Mouse (Mus musculus) layer of hippocampus, postnatal 36 days (tissue): ENCODE measurements around the gene Flot2. TPM values are rescaled to one million over a fixed set of nuclear protein-coding genes. Genes with fewer than 3 reads are reported as not detected.
A peak's percentile ranks its signal among the peaks of the same experiment; 100 is the strongest.
"Not testable (repeated sequence)": the region's sequence is repeated elsewhere in the genome, so short reads cannot be mapped to it uniquely, and the experiment has no call there.

Experiments
- DNase-seq, 2 experiments: peaks; one replicate each; pipeline ENCODE4 v3.0.0; 2022
- total RNA-seq, 2 experiments: library from RNA; stranded (reverse); gene quantifications; 2 replicates each; pipeline ENCODE4 v1.2.3; 2021

The Flot2 gene
- 10 to 100 TPM; 71.8 to 74.3 TPM for total RNA-seq

GRCm38 (mm10) chr11:78037831-78038752 is at the start of gene Flot2:
Gene Flot2 (plus strand): TSS chr11:78037931.
- DNase-seq, result peak; percentile 22 to 33

DNA sequence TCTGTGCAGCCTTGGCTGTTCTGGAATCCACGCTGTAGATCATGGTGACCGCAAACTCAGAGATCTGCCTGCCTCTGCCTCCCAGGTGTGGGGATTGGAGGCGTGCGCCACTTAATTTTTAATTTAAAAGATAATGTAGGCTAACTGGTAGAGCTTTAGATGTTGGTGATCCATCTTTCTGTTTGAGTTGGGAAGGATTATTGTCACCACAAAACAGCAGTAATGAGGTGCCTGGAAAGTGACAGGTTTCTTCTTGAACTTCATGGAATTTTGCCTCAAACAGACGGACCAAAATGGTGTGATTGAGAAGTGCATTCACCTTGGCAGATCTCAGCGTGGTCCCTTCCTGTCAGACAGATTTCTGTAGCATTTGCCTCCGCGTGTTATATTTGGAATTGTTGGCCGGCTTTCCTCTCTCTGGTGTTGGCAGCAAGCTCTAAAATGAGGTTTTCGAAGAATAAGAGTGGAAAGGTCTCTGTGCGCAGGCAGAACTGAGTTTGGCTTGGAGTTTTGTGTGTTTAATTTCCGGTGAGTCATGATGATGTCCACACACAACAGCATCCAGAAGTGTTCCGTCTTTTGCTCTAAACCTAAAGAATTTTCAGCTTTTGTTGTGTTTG is 48.5 kb upstream of the Flot2 start:
- no peak for DNase-seq

GRCm38 (mm10) chr11:77995556-77995955 is 42.2 kb upstream of the Flot2 start:
- DNase-seq, result no peak

GRCm38 (mm10) chr11:78006446-78006845 is 31.3 kb upstream of the Flot2 start:
- no peak for DNase-seq

DNA sequence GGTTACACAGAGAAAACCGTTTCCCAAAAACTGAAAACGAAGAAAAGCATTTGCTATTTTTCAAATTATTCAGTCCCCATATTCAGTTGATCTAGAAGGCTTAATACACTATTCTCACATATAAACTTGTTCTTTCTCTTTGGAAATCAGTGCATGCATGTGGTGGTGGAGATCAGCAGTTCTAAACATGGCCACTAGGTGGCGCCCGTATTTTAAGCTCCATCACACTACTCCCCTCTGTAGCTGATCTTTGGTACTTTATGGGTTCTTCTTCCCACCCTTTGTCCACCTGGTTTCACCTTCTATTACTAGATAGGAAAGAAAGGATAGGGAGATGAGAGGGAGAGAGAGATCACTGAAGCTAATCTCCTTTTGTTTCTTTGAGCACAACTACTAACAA is 18.1 kb upstream of the Flot2 start:
- peak; percentile 51 to 65 for DNase-seq

DNA sequence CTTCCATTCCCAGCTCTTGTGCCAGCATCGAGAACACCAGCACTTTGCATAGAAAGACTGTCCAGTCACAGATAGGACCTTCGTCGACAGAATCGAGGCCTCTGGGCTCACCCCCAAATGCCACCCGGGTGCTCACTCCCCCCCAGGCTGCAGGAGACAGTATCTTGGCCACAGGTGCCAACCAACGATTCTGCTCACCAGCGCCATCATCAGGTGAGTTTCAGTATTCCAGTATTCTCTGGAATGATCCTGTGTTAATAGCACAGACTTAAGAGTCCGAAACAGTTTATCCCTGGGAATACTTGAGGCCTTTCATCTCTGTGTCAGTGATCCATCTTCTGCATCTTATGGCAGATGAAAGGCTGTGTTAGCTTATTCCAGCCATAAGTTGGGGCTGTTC is 14.1 kb upstream of the Flot2 start:
- no peak for DNase-seq

DNA sequence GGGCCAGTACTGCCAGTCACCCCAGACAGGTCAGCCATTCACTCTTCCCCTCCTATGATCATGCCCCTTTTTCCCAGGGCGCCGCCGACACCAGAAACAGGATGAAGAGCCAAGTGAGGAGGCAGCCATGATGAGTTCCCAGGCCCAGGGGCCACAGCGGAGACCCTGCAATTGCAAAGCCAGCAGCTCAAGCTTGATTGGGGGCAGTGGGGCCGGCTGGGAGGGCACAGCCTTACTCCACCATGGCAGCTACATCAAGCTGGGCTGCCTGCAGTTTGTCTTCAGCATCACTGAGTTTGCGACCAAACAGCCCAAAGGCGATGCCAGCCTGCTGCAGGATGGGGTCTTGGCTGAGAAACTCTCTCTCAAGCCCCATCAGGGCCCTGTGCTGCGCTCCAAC is 8.5 kb upstream of the Flot2 start:
- DNase-seq, result no peak

- no peak for DNase-seq
These were observed 7.1 kb upstream of the Flot2 start for GRCm38 (mm10) chr11:78030600-78030999.

DNA sequence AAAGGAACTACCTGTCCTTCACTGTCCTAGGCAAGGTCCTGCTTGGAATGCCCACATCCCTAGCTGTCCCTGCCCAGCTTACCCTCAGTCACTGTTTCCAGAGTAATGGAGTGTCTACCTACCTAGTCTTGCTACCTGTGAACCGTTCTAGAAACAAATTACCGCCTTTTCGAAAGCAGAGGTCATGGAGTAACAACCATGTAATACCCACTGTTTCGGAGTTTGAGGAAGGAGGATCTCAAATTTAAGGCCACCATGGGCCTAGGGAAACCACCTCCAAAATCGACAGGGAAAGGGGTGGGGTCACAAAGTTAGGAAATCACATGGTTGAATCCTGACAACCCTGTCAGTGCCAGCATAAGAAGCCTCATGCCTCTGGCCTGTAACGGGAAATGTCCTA is 6.3 kb upstream of the Flot2 start:
- no peak for DNase-seq

- DNase-seq, result peak; percentile 82 to 84
These were observed 5.6 kb upstream of the Flot2 start, which contains the start of gene Dhrs13 for GRCm38 (mm10) chr11:78031947-78032808. Gene Dhrs13 (plus strand): TSS chr11:78032280.

DNA sequence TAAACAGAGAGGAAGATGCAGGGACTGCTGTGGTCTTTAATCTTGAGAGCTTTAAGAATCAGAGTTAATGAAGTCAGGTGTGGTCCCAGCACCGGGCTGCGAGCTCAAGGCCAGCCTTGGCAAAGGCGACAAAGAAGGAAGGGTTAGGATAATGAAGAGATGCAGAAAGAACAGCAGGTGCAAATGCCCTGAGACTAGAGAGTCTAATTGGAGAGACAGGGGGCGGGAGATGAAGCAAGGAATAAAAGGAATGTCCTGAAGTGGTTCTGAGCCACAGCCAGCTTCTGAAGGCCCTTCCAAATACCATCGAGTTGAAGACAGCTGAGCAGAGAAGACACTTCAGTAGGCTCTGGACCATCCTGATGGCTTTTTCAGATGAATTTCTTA is 4.9 kb upstream of the Flot2 start:
- no peak for DNase-seq

DNA sequence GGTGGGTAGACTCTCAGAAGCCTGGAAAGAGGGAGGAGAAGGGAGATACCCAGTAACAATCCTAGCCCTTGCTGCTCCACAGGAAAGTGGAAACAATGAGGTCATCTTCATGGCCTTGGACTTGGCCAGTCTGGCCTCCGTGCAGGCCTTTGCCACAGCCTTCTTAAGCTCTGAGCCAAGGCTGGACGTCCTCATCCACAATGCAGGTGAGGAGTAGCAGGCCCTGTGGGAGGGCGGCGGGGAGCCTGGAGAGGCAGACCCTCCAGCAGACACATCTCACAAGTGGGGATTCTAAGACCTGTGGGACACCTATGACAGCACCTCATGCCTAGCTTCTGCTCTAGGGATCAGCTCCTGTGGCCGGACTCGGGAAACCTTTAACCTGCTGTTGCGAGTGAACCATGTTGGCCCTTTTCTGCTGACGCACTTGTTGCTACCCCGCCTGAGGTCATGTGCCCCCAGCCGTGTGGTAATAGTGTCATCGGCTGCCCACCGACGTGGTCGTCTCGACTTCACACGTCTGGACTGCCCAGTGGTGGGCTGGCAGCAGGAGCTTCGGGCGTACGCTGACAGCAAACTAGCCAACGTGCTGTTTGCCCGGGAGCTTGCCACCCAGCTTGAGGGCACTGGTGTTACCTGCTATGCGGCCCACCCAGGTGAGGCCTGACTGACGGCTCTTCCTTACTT is 3.7 kb upstream of the Flot2 start:
- DNase-seq, result no peak

GRCm38 (mm10) chr11:78036791-78037190 is 940 bp upstream of the Flot2 start:
- no peak for DNase-seq

- DNase-seq, result no peak
These were observed 3.1 kb downstream of the Flot2 start for GRCm38 (mm10) chr11:78040878-78041277.

- DNase-seq, result not testable (repeated sequence)
These were observed 4.6 kb downstream of the Flot2 start for GRCm38 (mm10) chr11:78042290-78042870.

DNA sequence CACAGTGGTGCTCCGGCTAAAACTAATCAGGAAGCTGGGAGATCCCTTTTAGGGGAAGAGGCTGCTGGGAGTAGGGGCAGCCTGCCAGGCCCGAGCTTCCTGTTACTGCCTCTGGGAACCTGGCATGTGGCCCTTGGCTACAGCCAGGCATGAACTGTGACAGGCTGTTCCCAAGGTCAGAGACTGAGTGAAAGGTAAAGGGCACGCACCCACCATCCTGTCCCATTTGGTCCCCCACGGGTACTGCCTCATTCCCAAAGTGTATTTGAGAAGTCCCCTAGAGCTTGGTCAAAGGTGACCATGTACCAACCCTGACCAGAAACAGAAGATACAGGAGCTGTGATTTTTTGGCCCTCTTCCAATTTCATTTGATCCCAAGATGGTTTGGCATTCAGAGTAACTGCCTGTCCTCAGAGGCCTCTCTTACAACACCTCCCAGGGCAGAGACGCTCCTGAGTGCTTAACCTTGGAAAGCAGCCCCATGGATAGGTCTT is 7.1 kb downstream of the Flot2 start:
- peak in 1 of 2 experiments; percentile 49 for DNase-seq

GRCm38 (mm10) chr11:78048637-78049036 is 10.9 kb downstream of the Flot2 start:
- not testable (repeated sequence) for DNase-seq

- no peak for DNase-seq
These were observed 15.3 kb downstream of the Flot2 start for GRCm38 (mm10) chr11:78053078-78053477.

DNA sequence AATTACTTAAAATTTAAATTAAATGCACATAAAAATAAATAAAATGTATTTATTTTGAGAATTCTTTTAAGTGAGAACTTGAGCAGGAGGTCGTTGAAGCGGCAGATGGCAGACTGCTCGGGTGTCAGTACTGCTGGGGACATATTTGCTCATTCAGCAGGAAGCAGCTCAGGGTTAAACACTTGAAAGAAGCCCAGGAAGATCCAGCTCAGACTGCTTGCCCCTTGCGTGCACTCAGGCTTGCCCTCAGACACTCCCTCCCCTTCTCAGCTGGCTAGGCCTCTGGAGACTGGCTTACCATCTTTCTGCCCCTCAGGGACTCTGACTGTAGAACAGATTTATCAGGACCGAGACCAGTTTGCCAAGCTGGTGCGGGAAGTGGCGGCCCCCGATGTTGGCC is 19.2 kb downstream of the Flot2 start:
- DNase-seq, result no peak

DNA sequence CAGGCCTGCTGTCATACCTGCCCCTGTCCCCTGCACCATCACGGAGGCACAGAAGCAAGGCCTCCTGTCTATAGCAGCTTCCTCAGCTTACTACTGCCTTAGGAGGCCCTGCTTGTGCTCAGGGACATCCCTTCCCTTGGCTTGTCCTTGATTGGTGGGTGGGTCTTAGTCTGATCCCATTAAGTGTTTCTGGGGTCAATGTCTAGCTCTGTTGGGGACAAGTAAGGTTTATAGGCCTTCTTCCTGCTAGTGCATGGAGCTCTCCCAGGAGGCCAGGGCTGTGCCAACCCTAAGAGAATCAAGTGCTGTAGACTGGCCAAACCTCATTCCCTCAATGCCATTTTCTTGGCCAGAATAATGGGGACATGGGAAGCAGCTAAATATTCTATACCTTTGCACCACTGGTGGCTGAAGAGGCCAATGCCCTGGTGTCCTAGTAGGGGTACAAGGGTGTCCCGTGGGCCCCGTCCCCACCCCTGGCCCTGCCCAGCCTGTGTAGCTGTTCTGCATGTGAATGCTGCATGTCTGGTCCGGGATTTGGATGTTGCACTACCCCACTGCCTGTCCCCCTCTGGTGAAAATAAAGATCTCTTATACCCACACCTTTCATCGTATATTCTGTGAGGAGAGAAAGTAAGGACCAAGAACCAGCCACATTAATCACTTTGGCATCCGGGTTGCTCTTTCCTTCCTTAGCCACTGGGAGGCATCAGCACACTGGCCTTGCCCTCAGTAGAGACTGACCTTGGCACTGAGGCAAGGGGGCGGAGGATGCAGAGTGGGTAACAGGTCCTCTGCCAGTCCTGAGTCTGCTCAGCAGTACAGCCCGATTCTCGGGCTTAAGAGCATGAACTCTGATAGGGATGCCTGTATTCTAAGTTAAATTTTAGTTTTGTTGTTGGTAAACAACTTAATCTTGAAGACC is 22.4 kb downstream of the Flot2 start:
- peak; percentile 57 to 59 for DNase-seq
